Mouse (Mus musculus): ENCODE measurements around the gene Gm4565. TPM values are rescaled to one million over a fixed set of nuclear protein-coding genes. Genes with fewer than 3 reads are reported as not detected.

Gene Gm4565
- not detected in 2 replicates for polyA plus RNA-seq (2012; rRNA removed; ENCODE audit: low replicate concordance)

DNA sequence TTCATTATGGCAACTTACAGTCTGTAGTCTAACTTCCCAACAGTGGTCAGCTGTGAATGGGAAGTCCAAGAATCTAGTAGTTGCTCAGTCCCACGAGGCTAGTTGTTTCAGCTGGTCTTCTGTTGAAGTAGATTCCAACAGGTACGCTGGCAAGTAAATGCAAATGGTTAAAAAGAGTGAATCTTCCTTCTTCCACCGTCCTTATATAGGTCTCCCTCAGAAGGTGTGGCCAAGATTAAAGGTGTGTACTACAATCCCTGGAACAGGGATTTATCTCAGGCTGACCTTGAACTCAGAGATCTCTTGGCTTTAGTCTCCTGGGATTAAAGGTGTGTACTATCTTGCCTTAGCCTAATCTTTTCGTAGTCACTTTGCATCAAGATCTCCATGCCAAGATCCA is at the start of gene Gm4565:
TSS of gene Gm4565 (minus strand) at position 101 of the 400 bp plus-strand sequence.

DNA sequence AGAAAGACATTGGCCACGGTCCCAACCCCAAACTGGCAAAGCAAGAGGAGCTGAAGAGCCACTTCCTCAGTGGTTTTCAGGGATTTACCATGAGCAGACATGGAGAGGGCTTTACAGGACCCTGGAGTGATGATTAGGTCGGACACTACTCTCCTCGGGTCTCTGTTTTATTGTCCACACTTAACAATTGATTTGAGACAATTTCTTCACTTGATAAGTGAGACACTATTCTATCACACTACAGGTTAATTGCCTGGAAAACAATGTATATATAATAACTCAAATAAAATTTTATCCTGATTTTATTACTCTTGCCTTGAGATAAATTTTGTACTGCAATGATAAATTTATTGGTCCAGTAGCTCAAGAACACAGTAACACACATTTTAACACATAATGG is 22.7 kb downstream of the Gm4565 start, which contains the start of gene Gm4201:
TSS of gene Gm4201 (minus strand) at position 101 of the 400 bp plus-strand sequence.

DNA sequence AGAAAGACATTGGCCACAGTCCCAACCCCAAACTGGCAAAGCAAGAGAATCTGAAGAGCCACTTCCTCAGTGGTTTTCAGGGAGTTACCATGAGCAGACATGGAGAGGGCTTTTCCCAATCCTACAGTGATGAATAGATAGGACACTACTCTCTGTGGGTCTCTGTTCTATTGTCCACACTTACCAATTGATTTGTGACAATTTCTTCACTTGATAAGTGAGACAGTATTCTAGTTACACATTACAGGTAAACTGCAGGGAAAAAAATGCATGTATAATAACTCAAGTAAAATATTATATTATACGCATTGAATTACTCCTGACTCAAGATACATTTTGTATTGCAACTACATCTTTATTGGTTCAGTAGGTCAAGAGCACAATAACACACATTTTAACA is 53.1 kb downstream of the Gm4565 start, which contains the start of gene Gm8677:
TSS of gene Gm8677 (minus strand) at position 101 of the 400 bp plus-strand sequence.

Other genes starting within 250 kb of the Gm4565 start
- gene Gm8660, start 217.1 kb downstream of the Gm4565 start, polyA plus RNA-seq (2012; rRNA removed; ENCODE audit: low replicate concordance) = not detected in 2 replicates
- gene Vmn1r148, start 174.5 kb downstream of the Gm4565 start, polyA plus RNA-seq (2012; rRNA removed; ENCODE audit: low replicate concordance) = not detected in 2 replicates
- not detected in 2 replicates for gene Vmn1r149, start 149.9 kb downstream of the Gm4565 start, polyA plus RNA-seq (2012; rRNA removed; ENCODE audit: low replicate concordance)
- gene Gm10665, start 124.1 kb downstream of the Gm4565 start, polyA plus RNA-seq (2012; rRNA removed; ENCODE audit: low replicate concordance) = not detected in 2 replicates
- not detected in 2 replicates for gene Vmn1r151, start 88.4 kb downstream of the Gm4565 start, polyA plus RNA-seq (2012; rRNA removed; ENCODE audit: low replicate concordance)
- not detected in 2 replicates for gene Vmn1r152, start 65.2 kb downstream of the Gm4565 start, polyA plus RNA-seq (2012; rRNA removed; ENCODE audit: low replicate concordance)
- not detected in 2 replicates for gene Gm8677, start 53.2 kb downstream of the Gm4565 start, polyA plus RNA-seq (2012; rRNA removed; ENCODE audit: low replicate concordance)
- not detected in 2 replicates for gene Gm4201, start 22.8 kb downstream of the Gm4565 start, polyA plus RNA-seq (2012; rRNA removed; ENCODE audit: low replicate concordance)
- gene Vmn1r155, start 69.9 kb upstream of the Gm4565 start, polyA plus RNA-seq (2012; rRNA removed; ENCODE audit: low replicate concordance) = not detected in 2 replicates
- not detected in 2 replicates for gene Gm8693, start 104.2 kb upstream of the Gm4565 start, polyA plus RNA-seq (2012; rRNA removed; ENCODE audit: low replicate concordance)
- not detected in 2 replicates for gene Gm4567, start 131.6 kb upstream of the Gm4565 start, polyA plus RNA-seq (2012; rRNA removed; ENCODE audit: low replicate concordance)
- gene Vmn1r157, start 173.6 kb upstream of the Gm4565 start, polyA plus RNA-seq (2012; rRNA removed; ENCODE audit: low replicate concordance) = not detected in 2 replicates
- not detected in 2 replicates for gene Vmn1r158, start 202.7 kb upstream of the Gm4565 start, polyA plus RNA-seq (2012; rRNA removed; ENCODE audit: low replicate concordance)

Data from subcutaneous adipose tissue, adult 2 months (tissue).